In genomic region chr4:44578591-44578990, GRCm38 (mm10) we compare ENCODE assay signal across 13 mouse cellular contexts.
A peak's percentile ranks its signal among the peaks of the same experiment; 100 is the strongest.
DNase-seq lines count a peak whose midpoint lies in the region; ATAC-seq and TF ChIP-seq lines count a peak whose summit lies in the region.
"Had no signal": no experiment of that assay in that cellular context is flagged by ENCODE, and none has a peak within 500 bp of the region (broad histone marks: within the 10 kb centered on the region; RNA-seq: fewer than 3 reads in every experiment).

No protein-coding gene starts in this region.

- no peak overlapping the region for H3K4me3 ChIP-seq in intestine, embryonic 14.5 days (ENCODE audit: low read depth, low read length)
- H3K4me3 ChIP-seq in intestine, embryonic 15.5 days (replicated peaks) = no peak overlapping the region
- no peak overlapping the region for H3K4me3 ChIP-seq in G1E (ENCODE audit: low read depth, low read length)
- H3K4me3 ChIP-seq in embryonic facial prominence, embryonic 11.5 days (ENCODE audit: low read depth, low read length) = no peak overlapping the region
- H3K4me3 ChIP-seq in forebrain, embryonic 16.5 days (replicated peaks; ENCODE audit: low read length) = no peak overlapping the region
- H3K4me3 ChIP-seq: heart, embryonic 10.5 days; megakaryocyte, embryonic 14.5 days had no signal

- no peaks in the 10 kb centered on the region for H3K36me3 ChIP-seq in intestine, embryonic 14.5 days (ENCODE audit: control insufficient read depth, insufficient read depth, low read length)
- no peaks in the 10 kb centered on the region for H3K36me3 ChIP-seq in intestine, embryonic 15.5 days
- H3K36me3 ChIP-seq in G1E (replicated peaks) = no peaks in the 10 kb centered on the region
- no peaks in the 10 kb centered on the region for H3K36me3 ChIP-seq in embryonic facial prominence, embryonic 11.5 days (replicated peaks; ENCODE audit: control insufficient read depth, insufficient read depth, low read depth, low read length)
- no peaks in the 10 kb centered on the region for H3K36me3 ChIP-seq in forebrain, embryonic 16.5 days (ENCODE audit: control insufficient read depth, insufficient read depth)
- H3K36me3 ChIP-seq: heart, embryonic 10.5 days had no signal

- no peaks in the 10 kb centered on the region for H3K9me3 ChIP-seq in intestine, embryonic 14.5 days (ENCODE audit: control insufficient read depth, low read length)
- no peaks in the 10 kb centered on the region for H3K9me3 ChIP-seq in intestine, embryonic 15.5 days
- H3K9me3 ChIP-seq in G1E (replicated peaks) = no peaks in the 10 kb centered on the region
- H3K9me3 ChIP-seq in embryonic facial prominence, embryonic 11.5 days (replicated peaks; ENCODE audit: control insufficient read depth, low read length) = no peaks in the 10 kb centered on the region
- H3K9me3 ChIP-seq in forebrain, embryonic 16.5 days (ENCODE audit: control insufficient read depth, low read length) = no peaks in the 10 kb centered on the region
- H3K9me3 ChIP-seq: heart, embryonic 10.5 days; megakaryocyte, embryonic 14.5 days had no signal

- no peak for TF ChIP-seq CTCF in G1E (IDR thresholded peaks at IDR 0.05; ENCODE audit: low read depth, low read length)

- WGBS in intestine, embryonic 14.5 days = 45% methylated on average over 5 of the region's 5 CpGs
- WGBS in intestine, embryonic 15.5 days = 43% methylated on average over 5 of the region's 5 CpGs
- WGBS in embryonic facial prominence, embryonic 11.5 days = 35% methylated on average over 5 of the region's 5 CpGs
- WGBS in forebrain, embryonic 16.5 days = 58% methylated on average over 5 of the region's 5 CpGs

- H3K27me3 ChIP-seq in intestine, embryonic 14.5 days (replicated peaks; ENCODE audit: control insufficient read depth, insufficient read depth, low read length) = no peaks in the 10 kb centered on the region
- H3K27me3 ChIP-seq in intestine, embryonic 15.5 days (replicated peaks) = no peaks in the 10 kb centered on the region
- H3K27me3 ChIP-seq in G1E (ENCODE audit: insufficient read depth, low read length) = no peaks in the 10 kb centered on the region
- H3K27me3 ChIP-seq in embryonic facial prominence, embryonic 11.5 days (ENCODE audit: control insufficient read depth, insufficient read depth, low read length) = no peaks in the 10 kb centered on the region
- H3K27me3 ChIP-seq in forebrain, embryonic 16.5 days (replicated peaks; ENCODE audit: control insufficient read depth, insufficient read depth, low read length) = no peaks in the 10 kb centered on the region; the same call in 1 of the 2 replicates

- H3K4me1 ChIP-seq in intestine, embryonic 14.5 days (replicated peaks; ENCODE audit: control insufficient read depth, insufficient read depth, low read length) = no peaks in the 10 kb centered on the region
- H3K4me1 ChIP-seq in intestine, embryonic 15.5 days (replicated peaks) = no peaks in the 10 kb centered on the region
- no peaks in the 10 kb centered on the region for H3K4me1 ChIP-seq in G1E (ENCODE audit: insufficient read depth, low read depth, low read length)
- no peaks in the 10 kb centered on the region for H3K4me1 ChIP-seq in embryonic facial prominence, embryonic 11.5 days (ENCODE audit: control insufficient read depth, insufficient read depth, low read length)
- H3K4me1 ChIP-seq in forebrain, embryonic 16.5 days (replicated peaks; ENCODE audit: control insufficient read depth, insufficient read depth, low read length) = no peaks in the 10 kb centered on the region
- H3K4me1 ChIP-seq: heart, embryonic 10.5 days; megakaryocyte, embryonic 14.5 days had no signal

- no peak overlapping the region for H3K4me2 ChIP-seq in intestine, embryonic 14.5 days (ENCODE audit: low read length)
- H3K4me2 ChIP-seq in intestine, embryonic 15.5 days (replicated peaks) = no peak overlapping the region
- no peak overlapping the region for H3K4me2 ChIP-seq in embryonic facial prominence, embryonic 11.5 days (ENCODE audit: low read depth, low read length)
- no peak overlapping the region for H3K4me2 ChIP-seq in forebrain, embryonic 16.5 days (ENCODE audit: low read length)

- no peak overlapping the region for H3K27ac ChIP-seq in intestine, embryonic 14.5 days (ENCODE audit: low read depth)
- H3K27ac ChIP-seq in intestine, embryonic 15.5 days = no peak overlapping the region
- H3K27ac ChIP-seq in embryonic facial prominence, embryonic 11.5 days (replicated peaks; ENCODE audit: low read depth, low read length) = no peak overlapping the region
- no peak overlapping the region for H3K27ac ChIP-seq in forebrain, embryonic 16.5 days (ENCODE audit: low read length)
- H3K27ac ChIP-seq: heart, embryonic 10.5 days had no signal

- DNase-seq in intestine, embryonic 14.5 days (ENCODE audit: low spot score) = peak; percentile 80
- DNase-seq in 3T3-L1 (ENCODE audit: low read depth, low spot score) = peak; percentile 20
- DNase-seq in G1E (ENCODE audit: low spot score) = peak; percentile 12
- DNase-seq in embryonic facial prominence, embryonic 11.5 days (ENCODE audit: low spot score) = peak; percentile 73
- no peak for DNase-seq in frontal cortex, postnatal 25 days (ENCODE audit: low spot score in 2 of 2)
- DNase-seq: cerebellum, adult 11-12 months had no signal

- no peak overlapping the region for H3K9ac ChIP-seq in intestine, embryonic 14.5 days (ENCODE audit: low read length)
- H3K9ac ChIP-seq in intestine, embryonic 15.5 days = no peak overlapping the region
- H3K9ac ChIP-seq in embryonic facial prominence, embryonic 11.5 days (replicated peaks; ENCODE audit: low read length) = no peak overlapping the region
- H3K9ac ChIP-seq in forebrain, embryonic 16.5 days (replicated peaks; ENCODE audit: low read depth, low read length) = no peak overlapping the region

- ATAC-seq in intestine, embryonic 14.5 days (replicated peaks; ENCODE audit: low FRiP score, low TSS enrichment, low read depth) = no peak
- no peak for ATAC-seq in intestine, embryonic 15.5 days
- ATAC-seq in G1E (ENCODE audit: extremely low read depth, insufficient number of reproducible peaks, low FRiP score, poor library complexity, severe bottlenecking) = no peak
- ATAC-seq in embryonic facial prominence, embryonic 11.5 days (replicated peaks; ENCODE audit: insufficient number of reproducible peaks, low FRiP score, low TSS enrichment, low read depth) = no peak
- no peak for ATAC-seq in megakaryocyte-erythroid progenitor cell, adult 5-6 weeks (replicated peaks; ENCODE audit: low FRiP score, low TSS enrichment, poor library complexity, severe bottlenecking)
- no peak for ATAC-seq in forebrain, embryonic 16.5 days
- ATAC-seq: intestine, embryonic 16.5 days; Patski had no signal

Comparison
In these comparisons a context has a peak if more than half of its experiments do, and no peak if none do; other contexts are left out.
1. DNase-seq: peak in intestine, embryonic 14.5 days (single experiment), 3T3-L1 (single experiment), G1E (single experiment) and embryonic facial prominence, embryonic 11.5 days (single experiment); none in frontal cortex, postnatal 25 days (0 of 2).